Mouse (Mus musculus): Measurements from ENCODE around the gene Gm20388.

DNA sequence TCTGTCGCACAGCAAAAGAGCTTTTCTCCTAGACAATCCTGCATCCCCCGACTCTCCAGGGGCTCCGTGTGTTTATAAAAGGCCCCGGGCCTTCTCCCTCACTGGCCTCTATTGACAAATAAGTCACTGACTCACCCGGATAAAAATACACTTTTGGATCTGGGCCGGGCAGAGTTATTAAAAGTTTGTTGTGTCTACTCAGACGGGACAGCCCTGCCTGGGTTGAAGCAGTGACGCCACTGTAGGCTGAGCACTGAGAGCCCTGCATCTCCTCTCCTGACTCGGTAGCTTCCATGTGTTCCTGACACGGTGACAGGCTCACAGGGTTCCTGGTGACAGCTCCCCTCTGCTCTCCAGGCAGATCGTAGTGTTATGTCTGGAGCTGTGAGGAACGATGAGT, 1241.8 kb downstream of the Gm20388 start:
- no peak for TF ChIP-seq CTCF (IDR thresholded peaks at IDR 0.05; ENCODE audit: low read depth, low read length)
- TF ChIP-seq POLR2AphosphoS5 (IDR thresholded peaks at IDR 0.05; ENCODE audit: insufficient replicate concordance, low read depth, low read length), result no peak
- no peak for TF ChIP-seq GATA1 (IDR thresholded peaks at IDR 0.05; ENCODE audit: borderline replicate concordance, low read length)

All from G1E (cell line).